Mouse (Mus musculus): ENCODE measurements around the gene Fuca1. TPM values are rescaled to one million over a fixed set of nuclear protein-coding genes. Genes with fewer than 3 reads are reported as not detected.

The Fuca1 gene
- total RNA-seq, 2 experiments from 2014 or later, result 29.2 to 36.3 TPM

Other genes with a start within 250 kb of the Fuca1 start
- under 1 TPM; 0.18 TPM for gene Ifnlr1, start 234.4 kb upstream of the Fuca1 start, total RNA-seq (2021)
- gene Il22ra1, start 192.6 kb upstream of the Fuca1 start, total RNA-seq (2021), result under 1 TPM; 0.18 to 0.25 TPM
- 1 to 10 TPM; 1.4 to 1.7 TPM for gene Myom3, start 161.0 kb upstream of the Fuca1 start, total RNA-seq (2021)
- 10 to 100 TPM; 74.3 to 80.1 TPM for gene Srsf10, start 65.0 kb upstream of the Fuca1 start, total RNA-seq (2021)
- gene Pnrc2, start 46.9 kb upstream of the Fuca1 start, total RNA-seq (2021), result 10 to 100 TPM; 46.8 to 48.4 TPM
- under 1 TPM in 1 of 2 experiments, not detected in 1; 0.14 TPM for gene Cnr2, start 25.3 kb upstream of the Fuca1 start, total RNA-seq (2021)
- 10 to 100 TPM; 29.5 TPM for gene Hmgcl, start 25.7 kb downstream of the Fuca1 start, total RNA-seq (2021)
- gene Gale, start 43.0 kb downstream of the Fuca1 start, total RNA-seq (2021), result 10 to 100 TPM; 22.4 to 22.5 TPM
- gene Lypla2, start 51.9 kb downstream of the Fuca1 start, total RNA-seq (2021), result 10 to 100 TPM; 87.0 to 88.6 TPM
- 10 to 100 TPM; 82.1 to 84.3 TPM for gene Pithd1, start 66.5 kb downstream of the Fuca1 start, total RNA-seq (2021)
- gene Eloa, start 101.0 kb downstream of the Fuca1 start, total RNA-seq (2021), result 10 to 100 TPM; 27.3 to 28.8 TPM
- 100 to 1,000 TPM; 233 to 241 TPM for gene Rpl11, start 132.7 kb downstream of the Fuca1 start, total RNA-seq (2021)
- 10 to 100 TPM; 37.5 to 39.2 TPM for gene Id3, start 222.8 kb downstream of the Fuca1 start, total RNA-seq (2021)

All from left cerebral cortex, postnatal 25 days (tissue).